Mouse (Mus musculus) layer of hippocampus, postnatal 25 days (tissue): ENCODE data around the gene Lin37. TPM values are rescaled to one million over a fixed set of nuclear protein-coding genes. Genes with fewer than 3 reads are reported as not detected.

ENCODE experiments used
- DNase-seq, 2 experiments: peaks; one replicate each; pipeline ENCODE4 v3.0.0; 2022; ENCODE audit warnings: mixed read lengths in 2 of 2, low spot score in 1 of 2; ENCODE audit errors: extremely low spot score in 1 of 2
- total RNA-seq, 2 experiments: library from RNA; stranded (reverse); gene quantifications; 2 replicates each; pipeline ENCODE4 v1.2.3; 2021

Gene Lin37
- total RNA-seq, 2 experiments from 2014 or later, result 36.8 to 44.9 TPM

- DNase-seq, result peak; percentile 43 to 66
These were observed 28.4 kb upstream of the Lin37 start for GRCm38 (mm10) chr7:30587842-30588667.

DNA sequence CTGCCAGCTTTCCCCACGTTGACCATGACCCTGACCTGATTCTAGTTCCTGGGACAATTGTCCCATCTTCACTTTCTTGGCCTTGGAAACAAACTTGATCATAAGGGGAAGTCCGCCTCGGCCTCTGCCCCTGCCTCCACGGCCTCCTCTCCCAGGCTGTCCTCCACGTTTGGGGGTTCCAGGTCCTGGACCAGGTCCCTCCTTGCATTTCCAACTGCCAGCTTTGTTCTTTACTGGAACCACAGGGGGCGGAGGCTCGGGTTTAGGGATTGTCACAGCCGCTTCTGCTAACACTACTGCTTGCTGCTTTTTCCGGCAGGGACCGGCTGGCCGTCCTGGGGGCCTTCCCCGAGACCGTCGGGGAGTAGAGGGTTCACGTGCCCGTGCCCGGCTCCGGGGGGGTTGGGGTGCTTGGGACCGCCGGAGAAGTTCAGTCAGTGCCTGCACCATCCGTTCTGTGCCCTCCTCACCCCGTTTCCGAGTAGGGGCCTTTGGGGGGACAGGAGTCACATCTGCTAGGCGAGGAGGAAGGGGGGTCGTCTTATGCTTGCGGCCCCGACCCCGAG lies 26.9 kb upstream of the Lin37 start:
- no peak for DNase-seq

DNA sequence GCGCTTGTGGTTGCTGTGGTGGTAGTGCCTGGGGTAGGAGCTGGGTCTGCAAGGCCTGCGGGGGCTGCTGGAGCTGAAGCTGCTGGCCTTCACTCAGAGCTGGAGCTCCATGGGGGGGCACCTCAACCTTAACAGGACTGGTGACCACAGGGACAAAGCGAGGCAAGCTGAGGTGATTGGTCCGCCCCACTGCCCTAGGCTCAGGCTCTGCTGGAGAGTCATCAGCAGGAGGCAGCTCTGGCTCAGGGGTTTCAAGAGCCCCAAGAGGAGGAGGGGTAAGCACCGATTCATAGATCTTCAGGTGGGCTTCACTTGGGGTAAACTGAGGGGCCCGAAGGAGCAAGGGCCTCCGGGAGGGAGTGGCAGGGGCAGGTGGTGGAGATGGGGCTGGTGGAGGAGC lies 25.5 kb upstream of the Lin37 start:
- DNase-seq, result no peak

- no peak for DNase-seq
These were observed 24.7 kb upstream of the Lin37 start for GRCm38 (mm10) chr7:30584339-30584738.

DNA sequence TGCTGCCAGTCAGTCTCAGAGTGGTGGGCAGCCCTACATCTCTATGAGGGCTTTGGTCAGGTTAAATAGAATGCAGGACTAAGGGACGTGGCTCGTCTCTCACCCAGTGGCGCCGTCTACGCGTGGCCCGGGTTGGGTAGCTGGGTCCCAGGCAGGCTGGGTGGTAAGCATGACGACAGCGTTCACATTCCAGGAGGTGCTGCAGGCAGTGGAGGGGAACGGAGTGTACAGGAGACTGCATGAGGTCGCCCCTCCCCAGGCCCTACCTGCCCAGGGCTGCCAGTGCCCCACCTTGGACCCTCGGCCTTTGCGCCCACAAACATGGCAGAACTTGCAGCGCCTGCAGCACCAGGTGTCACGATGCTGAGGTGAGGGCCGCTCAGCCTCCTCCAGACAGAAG lies 21.9 kb upstream of the Lin37 start:
- DNase-seq, result no peak

- DNase-seq, result no peak
These were observed 20.3 kb upstream of the Lin37 start for GRCm38 (mm10) chr7:30579950-30580349.

- DNase-seq, result no peak
These were observed 13.3 kb upstream of the Lin37 start for GRCm38 (mm10) chr7:30572969-30573368.

DNA sequence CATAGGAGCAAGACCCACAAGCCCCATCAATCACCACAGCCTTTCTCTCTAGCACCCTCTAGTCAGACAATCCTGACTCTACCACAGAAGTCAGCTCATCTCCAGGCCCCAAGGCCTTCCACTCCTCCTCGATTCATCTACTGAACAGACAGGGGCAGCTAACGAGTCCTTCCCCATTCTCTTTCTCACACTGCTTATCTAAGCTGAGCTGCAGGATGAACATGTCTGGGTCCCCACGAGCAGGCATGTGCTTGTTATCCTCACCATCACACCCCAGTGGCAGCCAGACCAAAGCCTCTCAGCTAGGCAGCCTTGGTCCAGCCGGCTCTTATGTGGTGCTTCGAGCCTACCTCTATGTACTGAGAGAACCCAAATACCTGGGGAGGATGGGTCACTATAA lies 12.8 kb upstream of the Lin37 start:
- no peak for DNase-seq

DNA sequence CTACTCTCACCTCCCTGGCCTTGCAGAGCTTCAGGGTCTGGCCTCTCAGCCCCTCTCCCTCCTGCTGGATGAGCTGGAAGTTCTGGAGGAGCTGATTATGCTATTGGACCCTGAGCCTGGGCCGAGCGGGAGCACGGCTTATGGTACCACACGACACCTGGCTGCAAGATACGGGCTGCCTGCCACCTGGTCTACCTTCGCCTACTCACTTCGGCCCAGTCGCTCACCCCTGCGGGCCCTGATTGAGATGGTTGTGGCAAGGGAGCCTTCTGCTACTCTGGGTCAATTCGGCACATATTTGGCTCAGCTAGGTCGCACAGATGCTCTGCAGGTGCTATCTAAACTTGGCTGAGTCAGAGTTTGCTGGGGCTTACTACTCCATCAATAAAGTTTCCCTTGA lies 7.9 kb upstream of the Lin37 start:
- no peak for DNase-seq

- no peak for DNase-seq
These were observed 6.4 kb upstream of the Lin37 start for GRCm38 (mm10) chr7:30566033-30566432.

DNA sequence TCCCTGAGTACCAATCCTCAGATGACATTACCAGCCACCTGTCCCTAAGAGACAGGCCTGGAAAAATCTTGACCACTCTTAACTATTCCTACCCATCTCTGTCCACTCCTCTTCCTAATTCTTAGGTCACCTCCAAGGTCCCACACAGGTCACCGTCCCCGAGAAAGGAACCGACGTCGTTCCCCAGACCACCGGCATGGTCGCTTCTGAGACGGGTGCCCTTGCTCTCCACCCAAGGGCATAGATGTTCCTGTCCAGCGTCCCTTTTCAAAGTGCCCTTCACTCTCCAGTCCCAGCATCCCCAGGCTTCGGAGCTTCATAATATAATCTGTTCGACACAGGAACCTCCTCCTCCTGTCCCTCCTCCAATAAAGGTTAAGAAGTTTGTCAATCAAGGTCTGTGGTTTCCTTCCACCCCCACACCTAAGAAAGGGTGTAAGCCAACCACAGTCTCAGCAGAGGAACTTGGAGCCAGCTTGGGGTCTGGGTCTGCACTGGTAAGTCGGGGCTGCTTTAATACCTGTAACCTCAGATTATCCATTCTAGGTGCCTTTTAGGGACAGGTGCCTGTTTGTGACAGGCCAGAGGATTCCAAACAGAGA lies 5.4 kb upstream of the Lin37 start, which contains the start of gene Igflr1:
Igflr1 (plus strand) TSS at position 458 of the 602 bp plus-strand sequence.
- DNase-seq, result no peak

GRCm38 (mm10) chr7:30563906-30564280 lies 4.3 kb upstream of the Lin37 start:
- DNase-seq, result no peak

GRCm38 (mm10) chr7:30563117-30563905 lies 3.7 kb upstream of the Lin37 start, which contains the start of the genes U2af1l4, Gm49396 and Psenen:
TSS of gene U2af1l4 (plus strand) at chr7:30563301.
TSS of gene Gm49396 (plus strand) at chr7:30563344.
TSS of gene Psenen (minus strand) at chr7:30563627.
- DNase-seq, result peak; percentile 84 to 90

- DNase-seq, result no peak
These were observed 3.0 kb upstream of the Lin37 start for GRCm38 (mm10) chr7:30562526-30563116.

- DNase-seq, result no peak
These were observed 658 bp upstream of the Lin37 start for GRCm38 (mm10) chr7:30560296-30560695.

DNA sequence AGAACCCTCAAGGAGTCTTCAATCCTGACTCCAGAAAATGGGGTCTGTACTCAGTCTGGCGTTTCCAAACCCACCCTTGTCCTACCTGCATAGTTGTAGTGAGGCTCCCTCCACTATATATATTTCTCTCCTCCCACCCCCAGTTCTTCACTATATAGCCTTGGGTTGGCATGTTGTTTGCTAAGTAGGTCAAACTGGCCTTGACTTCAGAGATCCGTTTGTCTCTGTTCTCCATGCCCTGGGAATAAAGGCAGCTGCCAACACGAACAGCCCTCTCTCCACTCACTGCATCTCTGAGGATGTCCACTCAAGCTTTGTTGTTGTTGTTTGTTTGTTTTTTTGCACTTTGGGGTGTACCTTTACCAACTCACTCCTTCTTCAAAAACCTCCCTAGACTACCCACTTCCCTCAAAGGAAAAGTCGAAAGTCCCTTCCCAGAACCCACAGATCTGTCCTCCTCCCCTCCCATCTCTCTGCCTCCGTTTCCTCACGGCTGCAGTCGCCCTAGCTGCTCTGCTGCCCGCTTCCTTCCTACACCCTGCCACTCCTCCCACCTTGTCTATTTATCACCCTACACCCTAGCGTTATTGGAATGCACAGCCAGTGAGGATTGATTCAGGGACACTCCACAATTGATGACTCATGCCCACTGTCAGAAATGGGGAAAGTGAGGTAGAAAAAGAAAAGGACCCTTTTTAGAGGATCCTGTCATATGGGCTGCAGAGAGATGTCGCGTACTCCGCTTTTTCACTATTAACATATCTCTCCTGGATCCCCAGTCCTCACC lies 789 bp downstream of the Lin37 start:
- DNase-seq, result no peak

GRCm38 (mm10) chr7:30557901-30558514 lies 1.6 kb downstream of the Lin37 start:
- no peak for DNase-seq

DNA sequence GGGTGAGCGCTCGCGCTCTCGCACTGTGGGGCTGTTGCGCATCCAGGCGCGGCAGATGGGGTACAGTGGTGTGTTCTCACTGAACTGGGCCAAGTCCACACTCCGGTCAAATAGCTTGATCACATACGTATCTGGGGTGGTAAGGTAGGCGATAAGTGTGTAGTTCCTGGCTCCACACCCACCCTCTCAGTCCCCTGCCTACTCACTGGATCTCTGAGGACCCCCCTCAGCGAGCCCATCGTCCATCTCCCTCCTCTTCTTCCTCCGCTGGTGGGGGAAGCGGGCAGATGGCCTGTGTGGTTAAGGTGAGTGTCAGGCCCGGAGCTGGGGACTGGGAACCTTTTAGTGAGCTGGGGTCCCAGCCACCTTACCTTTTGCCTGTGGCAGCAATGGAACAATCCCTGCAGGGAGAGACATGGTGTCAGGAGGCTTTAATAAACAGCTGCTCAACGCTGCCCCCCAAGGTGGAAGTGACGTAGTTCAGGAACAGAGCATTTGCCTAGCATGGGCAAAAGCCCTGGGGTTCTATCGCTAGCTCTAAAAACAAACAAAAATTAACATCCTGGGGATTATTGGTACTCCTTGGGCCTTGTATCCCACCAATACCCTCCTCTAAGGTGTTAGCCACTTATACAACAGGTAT lies 2.6 kb downstream of the Lin37 start:
- DNase-seq, result no peak
